Mouse (Mus musculus) cerebellum, postnatal 4 days (tissue): ENCODE measurements around the gene Hoxc10.

Experiments used
- DNase-seq, 2 experiments: peaks; one replicate each; pipeline ENCODE4 v3.0.0; 2022; ENCODE audit warnings: low spot score in 2 of 2, mixed read lengths in 1 of 2

Hoxc10 gene

DNA sequence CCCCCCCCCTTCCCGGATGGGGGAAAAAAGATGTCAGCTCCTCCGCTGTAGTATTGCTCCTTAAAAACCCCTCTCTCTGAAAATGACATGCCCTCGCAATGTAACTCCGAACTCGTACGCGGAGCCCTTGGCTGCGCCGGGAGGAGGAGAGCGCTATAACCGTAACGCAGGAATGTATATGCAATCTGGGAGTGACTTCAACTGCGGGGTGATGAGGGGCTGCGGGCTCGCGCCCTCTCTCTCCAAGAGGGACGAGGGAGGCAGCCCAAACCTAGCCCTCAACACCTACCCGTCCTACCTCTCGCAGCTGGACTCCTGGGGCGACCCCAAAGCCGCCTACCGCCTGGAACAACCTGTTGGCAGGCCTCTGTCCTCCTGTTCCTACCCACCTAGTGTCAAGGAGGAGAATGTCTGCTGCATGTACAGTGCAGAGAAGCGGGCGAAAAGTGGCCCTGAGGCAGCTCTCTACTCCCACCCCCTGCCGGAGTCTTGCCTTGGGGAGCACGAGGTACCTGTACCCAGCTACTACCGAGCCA is at the start of gene Hoxc10:
Hoxc10 (plus strand) TSS at position 21 of the 536 bp plus-strand sequence.
- DNase-seq, result no peak

DNA sequence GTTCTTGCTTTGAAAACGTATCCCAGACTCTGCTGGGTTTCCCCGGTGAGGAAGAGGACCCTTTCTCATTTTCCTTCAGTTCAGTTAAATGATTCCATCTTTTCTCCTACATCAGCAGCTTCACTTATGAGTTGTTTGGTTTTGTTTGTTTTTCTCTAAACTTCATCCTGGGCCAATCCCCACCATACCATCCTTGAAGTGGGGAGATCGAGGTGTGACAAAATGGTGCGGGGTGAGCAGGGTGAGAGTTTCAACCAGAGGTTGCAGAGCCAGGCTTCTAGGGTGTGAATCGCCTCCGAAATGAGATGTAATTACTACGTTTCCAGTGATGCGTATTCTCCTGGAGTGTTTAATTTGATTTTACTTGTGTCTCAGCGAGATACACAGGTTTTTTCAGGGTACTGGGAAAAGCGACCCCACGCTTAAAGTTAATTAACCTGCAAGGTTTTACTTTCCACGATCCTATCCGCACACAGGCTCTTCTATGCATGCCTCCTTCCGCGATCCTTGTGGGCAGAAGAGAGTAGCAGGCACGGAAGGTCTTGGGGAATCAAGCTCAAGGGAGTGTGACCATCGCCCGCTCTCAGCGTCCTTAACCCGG is 48.5 kb upstream of the Hoxc10 start:
- DNase-seq, result no peak

DNA sequence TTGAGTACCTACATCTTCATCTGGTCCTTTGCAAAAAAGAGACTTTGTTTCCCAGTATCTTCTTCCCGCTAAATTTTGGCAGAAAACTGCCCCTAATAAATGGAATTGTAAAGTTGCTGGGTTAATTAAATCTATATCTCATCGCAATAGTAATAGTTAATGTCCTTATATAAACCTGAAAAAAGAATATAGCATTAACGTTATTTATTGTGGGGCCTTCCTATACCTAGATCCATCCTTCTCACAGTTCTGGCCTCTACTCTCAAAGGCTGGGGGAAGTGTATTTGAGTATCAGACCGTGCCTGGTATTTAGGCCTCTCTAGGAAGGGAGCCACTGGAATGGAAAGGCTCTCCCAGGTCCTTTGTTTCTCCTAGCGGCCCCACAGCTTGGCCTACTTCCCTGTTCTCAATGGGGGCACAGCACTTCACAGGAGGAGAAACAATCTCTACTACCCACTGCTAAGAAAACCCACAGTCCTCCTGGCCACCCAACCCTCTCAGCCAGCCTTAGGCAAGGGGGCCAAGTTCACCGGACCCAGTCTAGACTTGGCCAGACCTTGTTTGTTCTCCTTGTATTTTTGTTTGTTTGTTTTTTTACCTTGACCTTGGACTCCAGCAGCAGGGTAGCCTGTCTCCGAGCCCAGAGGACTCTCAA is 47.9 kb upstream of the Hoxc10 start:
- no peak for DNase-seq

GRCm38 (mm10) chr15:102919336-102920180 is 47.0 kb upstream of the Hoxc10 start:
- no peak for DNase-seq

GRCm38 (mm10) chr15:102920619-102921018 is 46.0 kb upstream of the Hoxc10 start:
- no peak for DNase-seq

- DNase-seq, result no peak
Observed at GRCm38 (mm10) chr15:102921053-102922011, 45.3 kb upstream of the Hoxc10 start, which contains the start of gene Hoxc13. Gene Hoxc13 (plus strand): TSS chr15:102921103.

GRCm38 (mm10) chr15:102922012-102922362 is 44.6 kb upstream of the Hoxc10 start:
- no peak for DNase-seq

DNA sequence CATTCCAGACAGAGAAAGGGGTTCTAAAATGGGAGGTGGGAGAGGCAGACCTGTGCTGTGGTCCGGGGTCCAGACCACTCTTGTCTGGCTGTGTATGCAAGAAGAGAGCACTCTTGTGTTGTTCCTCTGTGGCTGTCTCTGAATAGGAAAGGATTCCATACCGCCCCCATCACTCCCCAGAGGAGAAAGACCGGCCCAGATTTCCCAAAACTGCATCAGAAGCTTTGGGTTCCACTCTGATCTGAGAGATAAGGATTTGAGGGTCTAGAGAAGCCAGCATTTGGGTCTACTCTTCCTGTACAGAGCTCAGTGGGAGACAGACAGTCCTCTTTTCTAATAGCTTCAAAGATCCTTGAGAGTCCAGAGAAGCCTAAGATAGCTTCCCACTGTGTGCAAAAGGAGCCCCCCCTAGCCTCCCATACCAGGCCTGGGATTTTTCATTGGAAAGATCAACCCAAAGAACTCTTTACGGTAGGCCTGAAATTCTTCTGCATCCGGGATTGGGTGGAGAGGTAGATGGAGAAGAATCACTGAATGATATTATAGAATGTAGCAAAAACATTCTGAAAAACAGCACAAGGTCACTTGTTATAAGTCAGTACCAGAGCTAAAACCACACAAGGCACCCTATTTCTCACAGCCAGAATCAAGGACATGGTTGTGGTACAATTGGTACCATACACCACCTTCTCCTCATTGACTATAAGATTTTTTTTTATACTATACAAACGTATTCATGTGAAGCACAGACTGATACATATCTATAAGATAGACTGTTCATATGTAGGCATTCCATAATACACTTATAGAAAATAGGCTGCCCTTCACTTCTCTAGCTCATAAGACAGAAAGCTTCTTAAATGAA is 43.7 kb upstream of the Hoxc10 start:
- no peak for DNase-seq

DNA sequence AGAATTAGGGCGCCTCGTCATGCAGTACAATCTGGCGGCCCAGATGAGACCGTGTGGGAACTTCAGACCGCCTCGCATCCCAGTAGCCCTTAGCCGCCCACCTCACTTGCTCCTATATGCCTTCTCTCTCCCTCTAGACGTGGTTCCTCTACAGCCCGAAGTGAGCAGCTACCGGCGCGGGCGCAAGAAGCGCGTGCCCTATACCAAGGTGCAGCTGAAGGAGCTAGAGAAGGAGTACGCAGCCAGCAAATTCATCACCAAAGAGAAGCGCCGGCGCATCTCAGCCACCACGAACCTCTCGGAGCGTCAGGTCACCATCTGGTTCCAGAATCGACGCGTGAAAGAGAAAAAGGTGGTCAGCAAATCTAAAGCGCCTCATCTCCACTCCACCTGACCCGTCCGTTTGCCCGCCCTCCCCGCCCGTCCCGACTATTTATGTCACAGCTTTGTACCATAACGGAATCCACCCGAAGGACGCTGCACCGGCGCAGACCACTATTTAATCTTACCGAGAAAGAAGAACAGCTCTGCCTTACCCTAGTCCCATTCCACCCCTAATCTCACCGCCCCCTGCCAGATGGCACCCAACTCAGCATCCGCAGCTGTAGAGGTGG is 39.5 kb upstream of the Hoxc10 start:
- no peak for DNase-seq

DNA sequence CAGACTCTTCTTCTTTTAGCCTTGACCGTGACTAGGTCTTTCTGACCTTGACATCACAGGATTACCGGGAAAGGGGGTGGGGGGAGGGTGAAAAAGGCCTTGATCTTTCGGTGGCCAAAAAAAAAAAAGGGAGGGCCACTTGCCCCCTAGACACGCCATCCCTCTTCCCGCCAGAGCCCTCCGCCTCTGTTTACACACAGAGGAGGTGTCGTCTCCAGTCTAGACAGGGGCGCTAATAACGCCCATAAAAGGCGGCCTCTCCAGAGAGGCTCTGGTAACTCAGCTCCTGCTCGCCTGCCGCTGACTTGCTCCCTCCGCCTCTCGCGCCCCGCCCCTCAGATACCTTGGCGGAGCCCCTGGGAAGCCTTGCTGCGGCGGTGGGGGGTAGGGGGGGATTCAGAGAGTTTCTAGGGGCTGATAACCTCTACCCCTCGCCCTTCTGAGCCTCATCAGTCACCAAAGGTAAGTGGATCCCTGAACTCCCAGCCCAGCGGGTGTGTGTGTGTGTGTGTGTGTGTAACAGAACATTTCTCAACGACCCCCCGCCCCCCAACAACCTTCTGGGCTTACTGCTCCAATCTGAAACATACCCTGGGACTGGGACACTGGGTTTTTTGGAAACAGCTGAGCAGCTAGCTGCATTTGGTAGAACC is 34.8 kb upstream of the Hoxc10 start:
- DNase-seq, result no peak

DNA sequence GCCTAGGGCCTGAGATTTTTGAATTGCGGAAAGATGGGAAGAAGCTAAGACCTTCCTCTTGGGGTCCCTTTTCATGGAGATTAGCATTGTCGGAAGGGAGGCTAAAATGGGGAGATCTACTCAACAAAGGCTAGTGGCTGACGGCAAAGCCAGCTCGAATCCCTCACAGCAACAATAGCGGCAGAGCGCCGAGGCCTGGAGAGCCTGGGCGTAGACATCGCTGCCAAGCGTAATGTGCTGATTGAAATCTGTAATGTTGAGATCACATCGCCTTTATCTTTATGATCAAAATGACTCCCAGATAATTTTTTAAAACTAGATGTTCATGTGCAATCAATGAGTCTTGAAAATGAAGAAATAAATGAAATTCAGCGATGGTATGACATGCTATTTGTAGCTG is 32.2 kb upstream of the Hoxc10 start:
- no peak for DNase-seq

DNA sequence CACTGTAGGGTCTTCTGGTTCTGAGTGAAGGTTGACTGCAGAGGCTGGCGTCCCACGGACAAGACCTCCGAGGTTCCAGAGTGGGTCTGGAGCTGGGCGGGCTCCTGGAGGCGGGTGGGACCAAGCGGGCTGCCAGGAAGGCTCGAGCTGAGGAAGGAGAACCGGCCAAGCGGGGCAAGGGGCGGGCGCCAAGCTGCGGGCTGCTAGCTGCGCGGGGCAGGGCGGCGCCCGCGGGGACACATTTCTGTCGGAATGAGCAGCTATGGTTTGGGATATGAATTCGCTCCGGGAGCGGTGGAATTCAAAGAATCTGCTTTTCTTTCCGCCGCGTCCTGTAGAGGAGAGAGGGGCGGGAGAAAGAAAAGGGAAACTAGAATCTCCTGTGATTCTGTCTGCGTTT is 31.7 kb upstream of the Hoxc10 start:
- DNase-seq, result no peak

DNA sequence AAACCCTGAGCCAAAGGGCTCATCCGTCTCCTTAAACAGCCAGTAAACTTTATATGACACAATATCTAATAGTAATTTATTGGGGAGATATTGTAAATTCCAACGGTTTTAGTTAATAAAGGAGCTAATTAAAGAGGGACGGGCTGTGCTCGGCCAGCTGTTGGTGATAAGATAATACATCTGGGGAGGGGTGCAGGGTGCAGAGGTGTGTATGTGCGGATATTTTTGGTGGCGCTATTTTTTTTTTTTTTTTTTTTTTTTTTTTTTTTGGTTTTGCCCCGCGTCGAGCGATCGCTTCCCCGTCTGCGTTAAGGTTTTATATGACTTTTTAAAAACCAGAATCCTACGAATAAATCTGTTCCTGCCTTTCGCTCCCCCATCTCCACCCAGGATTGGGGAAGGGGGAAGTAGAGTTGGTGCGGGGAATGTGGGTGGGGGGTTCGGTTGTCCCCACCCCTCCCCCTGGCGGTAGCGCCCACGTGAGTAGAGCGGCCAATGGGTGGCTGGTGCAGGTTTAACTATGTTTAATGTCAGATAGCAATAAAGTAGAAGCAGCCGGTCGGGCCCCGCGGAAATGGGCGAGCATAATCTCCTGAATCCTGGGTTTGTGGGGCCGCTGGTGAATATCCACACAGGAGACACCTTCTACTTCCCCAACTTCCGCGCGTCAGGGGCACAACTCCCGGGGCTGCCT is 30.2 kb upstream of the Hoxc10 start, which contains the start of gene Hoxc12:
Hoxc12 (plus strand) TSS at position 479 of the 694 bp plus-strand sequence.
- no peak for DNase-seq

GRCm38 (mm10) chr15:102937036-102937666 is 29.4 kb upstream of the Hoxc10 start:
- DNase-seq, result no peak

DNA sequence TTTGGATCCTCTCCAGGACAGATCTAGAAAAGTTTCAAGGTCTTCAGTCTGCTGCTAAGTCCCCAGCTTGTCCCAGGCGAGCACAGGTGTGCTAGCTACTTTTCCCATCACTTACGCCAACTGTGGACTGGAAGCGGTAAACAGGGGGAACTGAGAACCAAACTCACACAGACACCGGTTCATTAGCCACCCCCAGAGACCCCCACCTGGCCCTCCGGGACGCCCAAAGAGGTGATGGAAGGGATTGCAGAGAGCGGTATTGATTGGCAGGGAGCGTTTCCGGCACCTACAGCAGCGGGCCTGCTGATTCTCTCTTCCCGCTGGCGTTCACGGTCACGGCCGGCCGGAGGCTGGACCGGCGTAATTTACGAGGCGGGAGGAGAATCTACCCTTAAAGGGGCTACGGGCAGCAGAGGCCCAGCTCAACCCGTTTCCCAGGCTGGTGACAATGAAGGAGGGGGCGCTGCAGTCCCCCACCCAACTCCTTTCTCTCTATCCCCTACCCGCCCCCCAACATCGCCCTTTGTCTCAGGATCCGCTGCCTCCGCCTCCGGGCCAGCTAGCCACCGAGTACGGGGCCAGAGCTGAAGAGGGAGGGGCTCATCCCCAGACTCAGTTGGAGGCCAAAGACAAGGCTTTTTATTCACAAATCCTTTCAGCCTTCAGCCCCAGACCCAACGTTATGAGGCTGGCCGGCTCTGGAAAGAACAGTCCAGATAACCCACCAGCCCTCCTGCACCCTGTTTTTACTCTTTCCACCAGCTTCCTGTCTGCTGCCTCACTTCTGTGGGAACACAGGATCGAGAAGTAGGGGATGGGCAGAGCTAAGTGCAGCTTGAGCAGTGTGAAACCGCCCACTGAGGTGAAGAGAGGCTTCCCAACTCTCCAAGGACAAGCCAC is 27.1 kb upstream of the Hoxc10 start:
- DNase-seq, result no peak

DNA sequence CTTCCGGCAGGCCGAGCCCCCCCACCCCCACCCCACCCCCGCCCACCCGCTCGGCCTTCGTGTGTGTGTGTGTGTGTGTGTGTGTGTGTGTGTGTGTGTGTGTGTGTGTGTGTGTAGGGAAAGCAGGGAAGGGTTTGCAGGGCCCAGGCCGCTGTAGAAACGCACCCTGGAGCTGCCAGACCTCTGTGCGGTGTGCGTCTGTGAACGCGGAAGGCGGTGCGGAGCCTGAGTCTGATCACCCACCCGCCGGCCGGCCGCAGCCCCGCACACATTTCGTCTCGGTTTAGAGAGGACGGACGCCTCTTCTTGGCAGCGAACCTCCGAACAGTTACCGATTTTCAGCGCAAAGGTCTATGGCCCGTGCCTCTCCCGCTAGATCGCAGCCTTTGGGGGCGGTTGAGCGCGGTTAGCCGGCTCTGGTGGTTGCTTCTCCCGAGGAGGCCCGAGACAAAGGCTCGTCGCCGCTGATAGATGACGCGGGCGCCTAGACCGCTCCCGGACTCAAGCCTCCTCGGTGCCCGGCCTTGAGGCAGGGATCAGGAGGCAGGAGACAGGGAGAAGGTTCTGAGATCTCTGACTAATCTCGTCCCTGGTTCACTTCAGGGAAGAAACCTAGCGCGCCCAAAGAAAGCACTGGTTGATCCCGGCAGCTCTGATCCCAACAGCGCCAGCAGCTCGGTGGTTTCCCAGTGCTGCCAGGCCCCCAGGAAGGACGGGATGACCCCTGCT is 23.7 kb upstream of the Hoxc10 start:
- DNase-seq, result no peak

DNA sequence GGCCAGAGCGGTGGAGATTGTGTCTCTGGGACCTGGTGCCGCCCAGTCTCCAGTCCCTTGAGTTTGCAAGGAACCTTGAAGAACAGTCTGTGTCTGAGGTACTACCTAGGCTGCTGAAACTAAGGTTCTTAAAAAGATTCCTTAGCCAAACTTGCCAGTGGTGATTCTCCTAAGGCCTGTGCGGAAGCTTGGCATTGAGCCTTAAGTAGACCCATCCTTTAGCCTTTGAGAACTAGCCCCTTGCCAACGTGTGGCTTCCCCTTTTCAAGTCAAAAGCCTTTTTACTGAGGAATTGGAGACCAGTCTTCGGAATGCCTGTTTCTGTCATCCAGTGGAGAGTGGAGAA is 23.2 kb upstream of the Hoxc10 start:
- no peak for DNase-seq
